Comparison of ENCODE assay signal across 22 mouse cellular contexts in genomic region chr2:39185942-39186341, GRCm38 (mm10). TPM values are rescaled to one million over a fixed set of nuclear protein-coding genes. Genes with fewer than 3 reads are reported as not detected.
DNase-seq lines count a peak whose midpoint lies in the region; ATAC-seq and TF ChIP-seq lines count a peak whose summit lies in the region.
"Had no signal": no experiment of that assay in that cellular context is flagged by ENCODE, and none has a peak within 500 bp of the region (broad histone marks: within the 10 kb centered on the region; RNA-seq: fewer than 3 reads in every experiment).

No protein-coding gene starts in this region.

- no peak overlapping the region for H3K27ac ChIP-seq in kidney, adult 2 months (ENCODE audit: insufficient read depth, low read depth, low read length)
- no peak overlapping the region for H3K27ac ChIP-seq in midbrain, embryonic 16.5 days (ENCODE audit: low read length)
- H3K27ac ChIP-seq: embryonic facial prominence, embryonic 10.5 days; heart, embryonic 13.5 days; hindbrain, embryonic 15.5 days; left cerebral cortex, adult 2 months; liver, embryonic 13.5 days; midbrain, embryonic 13.5 days had no signal

- H3K9ac ChIP-seq in midbrain, embryonic 16.5 days (ENCODE audit: low read depth, low read length) = no peak overlapping the region
- H3K9ac ChIP-seq: heart, embryonic 13.5 days; hindbrain, embryonic 15.5 days; liver, embryonic 13.5 days; midbrain, embryonic 13.5 days had no signal

- no peak for ATAC-seq in midbrain, embryonic 16.5 days
- ATAC-seq: lung, postnatal 0 days; midbrain, embryonic 13.5 days had no signal

- no peak for TF ChIP-seq POLR2A in kidney, adult 2 months (IDR thresholded peaks at IDR 0.05; ENCODE audit: low read depth, low read length)

- no peak overlapping the region for H3K4me3 ChIP-seq in kidney, adult 2 months (ENCODE audit: insufficient read depth, low read depth, low read length)
- no peak overlapping the region for H3K4me3 ChIP-seq in midbrain, embryonic 16.5 days (ENCODE audit: low read depth, low read length)
- H3K4me3 ChIP-seq: embryonic facial prominence, embryonic 10.5 days; heart, embryonic 13.5 days; hindbrain, embryonic 15.5 days; left cerebral cortex, adult 2 months; liver, embryonic 13.5 days; midbrain, embryonic 13.5 days had no signal

- TF ChIP-seq CTCF in kidney, adult 2 months (conservative IDR thresholded peaks at IDR 0.05; ENCODE audit: insufficient read depth, insufficient read length, low read depth, low read length) = peak; percentile 27; the same call in 1 of the 2 replicates

- H3K4me2 ChIP-seq in midbrain, embryonic 16.5 days (ENCODE audit: low read length) = no peak overlapping the region
- H3K4me2 ChIP-seq: heart, embryonic 13.5 days; hindbrain, embryonic 15.5 days; liver, embryonic 13.5 days; midbrain, embryonic 13.5 days had no signal

- H3K36me3 ChIP-seq in kidney, adult 2 months (ENCODE audit: control insufficient read depth, insufficient read depth, low read length) = no peaks in the 10 kb centered on the region
- peaks cover 7% of the 10 kb centered on the region; the same call in 1 of the 2 replicates for H3K36me3 ChIP-seq in midbrain, embryonic 16.5 days (ENCODE audit: control insufficient read depth, insufficient read depth, low read length)
- H3K36me3 ChIP-seq: liver, embryonic 13.5 days had no signal

- WGBS in kidney, adult 2 months = 65% methylated on average over 3 of the region's 3 CpGs
- 76% methylated on average over 3 of the region's 3 CpGs for WGBS in midbrain, embryonic 16.5 days

- H3K9me3 ChIP-seq in midbrain, embryonic 16.5 days (replicated peaks; ENCODE audit: control insufficient read depth, low read length, poor library complexity, severe bottlenecking) = no peaks in the 10 kb centered on the region
- H3K9me3 ChIP-seq: embryonic facial prominence, embryonic 10.5 days; heart, embryonic 13.5 days; hindbrain, embryonic 15.5 days; liver, embryonic 13.5 days; midbrain, embryonic 13.5 days had no signal

- H3K4me1 ChIP-seq in kidney, adult 2 months (ENCODE audit: control insufficient read depth, insufficient read depth, low read length) = no peaks in the 10 kb centered on the region; the same call in 1 of the 2 replicates
- peaks cover 19% of the 10 kb centered on the region for H3K4me1 ChIP-seq in midbrain, embryonic 16.5 days (ENCODE audit: control insufficient read depth, insufficient read depth, low read length)

- H3K27me3 ChIP-seq in kidney, adult 2 months (replicated peaks; ENCODE audit: control insufficient read depth, insufficient read depth, low read length) = no peaks in the 10 kb centered on the region
- no peaks in the 10 kb centered on the region for H3K27me3 ChIP-seq in midbrain, embryonic 16.5 days (ENCODE audit: control insufficient read depth, insufficient read depth, low read depth, low read length)
- H3K27me3 ChIP-seq: heart, embryonic 13.5 days; hindbrain, embryonic 15.5 days; liver, embryonic 13.5 days; midbrain, embryonic 13.5 days had no signal

- no peak for DNase-seq in kidney, adult 2 months
- DNase-seq in kidney, postnatal 25 days = no peak
- DNase-seq in thymus, postnatal 14 days = peak; percentile 15
- no peak for DNase-seq in thymus, postnatal 0 days (ENCODE audit: low spot score)
- DNase-seq in R1 (ENCODE audit: low read depth, low spot score) = peak; percentile 13
- DNase-seq in heart, adult 9 months (ENCODE audit: low spot score in 2 of 2) = no peak
- DNase-seq: adrenal gland, adult 8-10 months; cerebellum, adult 9-10 months; heart, postnatal 4 days; kidney, adult 11 months; kidney, postnatal 14 days; layer of hippocampus, adult 9-11 months; left cerebral cortex, postnatal 4 days; liver, embryonic 13.5 days; spleen, adult 18-20 months had no signal

RNA-seq across cellular contexts. Expression of gene Scai, which starts 4.6 kb away (rescaled TPM):
- 1.7 TPM in 2 replicates for polyA plus RNA-seq in kidney, adult 2 months (2012; rRNA removed)
- polyA plus RNA-seq in thymus, postnatal 0 days (2015; fragmentation: Nextera tagmentation; extraction: Ambion mirVana) = 5.9 and 6.1 TPM in 2 replicates
- 18.7 and 22.8 TPM in 2 replicates for polyA plus RNA-seq in midbrain, embryonic 16.5 days (2015; fragmentation: Nextera tagmentation; extraction: Ambion mirVana)

RNA-seq across cellular contexts. Expression of gene Ppp6c, which starts 40.3 kb away (rescaled TPM):
- polyA plus RNA-seq in kidney, adult 2 months (2012; rRNA removed) = 24.9 and 32.6 TPM in 2 replicates
- 120 and 129 TPM in 2 replicates for polyA plus RNA-seq in thymus, postnatal 0 days (2015; fragmentation: Nextera tagmentation; extraction: Ambion mirVana)
- polyA plus RNA-seq in midbrain, embryonic 16.5 days (2015; fragmentation: Nextera tagmentation; extraction: Ambion mirVana) = 70.7 and 74.3 TPM in 2 replicates

Comparison
In these comparisons a context has a peak if more than half of its experiments do, and no peak if none do; other contexts are left out.
1. DNase-seq: peak in thymus, postnatal 14 days (single experiment) and R1 (single experiment); none in kidney, adult 2 months (single experiment), kidney, postnatal 25 days (0 of 2), thymus, postnatal 0 days (single experiment) and heart, adult 9 months (0 of 2).